Mouse (Mus musculus) kidney, postnatal 0 days (tissue): ENCODE data around the gene Psmd11. TPM values are rescaled to one million over a fixed set of nuclear protein-coding genes. Genes with fewer than 3 reads are reported as not detected.

Experiments used
- ATAC-seq: fragments of 200-750 bp; cut with Nextera tagmentation; replicated peaks from 2 replicates; pipeline ENCODE4 v1.8.0; 2017; ENCODE audit warnings: low read depth, moderate number of reproducible peaks, moderate TSS enrichment, moderate library complexity; ENCODE audit not compliant: low FRiP score
- DNase-seq: peaks from one replicate; pipeline ENCODE4 v3.0.0-alpha.2; 2016; ENCODE audit warnings: low spot score
- H3K27ac ChIP-seq: fragments of 300-500 bp; sonication (generic); 2 replicates; pipeline ENCODE4 v1.5.1; 2014; ENCODE audit warnings: mild to moderate bottlenecking
- H3K27me3 ChIP-seq: fragments of 300-500 bp; sonication (generic); 2 replicates; pipeline ENCODE4 v1.6.1; 2014; ENCODE audit warnings: low read length, mixed read lengths; ENCODE audit not compliant: insufficient read depth
- H3K36me3 ChIP-seq: fragments of 300-500 bp; sonication (generic); 2 replicates; pipeline ENCODE4 v1.6.1; 2014; ENCODE audit warnings: low read length, mixed read lengths; ENCODE audit not compliant: insufficient read depth
- H3K4me1 ChIP-seq: fragments of 300-500 bp; sonication (generic); replicated peaks from 2 replicates; pipeline ENCODE4 v1.6.1; 2014; ENCODE audit warnings: antibody characterized with exemption, low read length, mixed read lengths; ENCODE audit not compliant: insufficient read depth
- H3K4me2 ChIP-seq: fragments of 300-500 bp; sonication (generic); 2 replicates; pipeline ENCODE4 v1.6.1; 2014; ENCODE audit warnings: mild to moderate bottlenecking, low read length, moderate library complexity, mixed read lengths
- H3K4me3 ChIP-seq: fragments of 300-500 bp; sonication (generic); replicated peaks from 2 replicates; pipeline ENCODE4 v1.5.1; 2014; ENCODE audit warnings: low read depth, low read length
- H3K9ac ChIP-seq: fragments of 300-500 bp; sonication (generic); 2 replicates; pipeline ENCODE4 v1.6.1; 2014; ENCODE audit warnings: low read depth, low read length
- H3K9me3 ChIP-seq: fragments of 300-500 bp; sonication (generic); replicated peaks from 2 replicates; pipeline ENCODE4 v1.6.1; 2016; ENCODE audit warnings: low read length, inconsistent platforms, mixed read lengths
- CTCF ChIP-seq: IDR thresholded peaks from 2 replicates; pipeline ENCODE4 v1.5.1; 2016; ENCODE audit warnings: antibody characterized with exemption, low read depth, mild to moderate bottlenecking, moderate library complexity
- WGBS: fragments of 180-500 bp; shearing (Covaris S2); extraction: QIAGEN DNeasy Blood & Tissue Kit; methylation state at CpG from one replicate; pipeline ENCODE4 v1.1.7; 2014; 5-methylcytosine and 5-hydroxymethylcytosine counted together
- polyA plus RNA-seq: library from polyadenylated mRNA; unstranded; fragments of >200 nt; fragmentation: Nextera tagmentation; extraction: Ambion mirVana; gene quantifications from 2 replicates; pipeline ENCODE4 v1.2.1, GENCODE M21; 2015

Gene Psmd11
- polyA plus RNA-seq, 1 experiment from 2014 or later = 249 TPM

- 63% methylated on average over 5 of the region's 5 CpGs for WGBS
- no peak overlapping the region for H3K4me3 ChIP-seq
- DNase-seq = no peak
- no peak overlapping the region for H3K4me2 ChIP-seq
- H3K36me3 ChIP-seq = no peaks in the 10 kb centered on the region; the same call in 1 of the 2 replicates
- H3K27me3 ChIP-seq = no peaks in the 10 kb centered on the region
- H3K27ac ChIP-seq = no peak overlapping the region
- H3K9ac ChIP-seq = no peak overlapping the region
- no peak for ATAC-seq
- no peak for TF ChIP-seq CTCF
- H3K9me3 ChIP-seq = no peaks in the 10 kb centered on the region
- peaks cover 11% of the 10 kb centered on the region for H3K4me1 ChIP-seq
These were observed 51.0 kb downstream of the Psmd11 start for GRCm38 (mm10) chr11:80479425-80479824.

GRCm38 (mm10) chr11:80479906-80480866 lies 51.8 kb downstream of the Psmd11 start:
- ATAC-seq = no peak
- H3K9ac ChIP-seq = no peak overlapping the region
- H3K4me1 ChIP-seq = peaks cover 11% of the 10 kb centered on the region
- no peaks in the 10 kb centered on the region for H3K9me3 ChIP-seq
- no peak overlapping the region for H3K4me2 ChIP-seq
- no peak for TF ChIP-seq CTCF
- 85% methylated on average over 31 of the region's 31 CpGs for WGBS
- H3K27ac ChIP-seq = no peak overlapping the region
- no peak overlapping the region for H3K4me3 ChIP-seq
- no peaks in the 10 kb centered on the region for H3K27me3 ChIP-seq
- H3K36me3 ChIP-seq = no peaks in the 10 kb centered on the region; the same call in 1 of the 2 replicates
- no peak for DNase-seq

GRCm38 (mm10) chr11:80481409-80482050 lies 53.1 kb downstream of the Psmd11 start:
- ATAC-seq = no peak
- Histone ChIP-seq H3K36me3 (no peaks in the 10 kb centered on the region; the same call in 1 of the 2 replicates), H3K9me3 (no peaks in the 10 kb centered on the region), H3K4me2 (no peak overlapping the region), H3K27me3 (no peaks in the 10 kb centered on the region), H3K4me3 (no peak overlapping the region), H3K4me1 (peaks cover 11% of the 10 kb centered on the region), H3K27ac (no peak overlapping the region), H3K9ac (no peak overlapping the region)
- no peak for TF ChIP-seq CTCF
- DNase-seq = no peak
- 93% methylated on average over 13 of the region's 13 CpGs for WGBS

- no peaks in the 10 kb centered on the region for H3K27me3 ChIP-seq
- H3K4me1 ChIP-seq = peaks cover 11% of the 10 kb centered on the region
- no peak overlapping the region for H3K4me2 ChIP-seq
- no peak overlapping the region for H3K27ac ChIP-seq
- H3K9ac ChIP-seq = no peak overlapping the region
- 77% methylated on average over 10 of the region's 10 CpGs for WGBS
- DNase-seq (no peak), ATAC-seq (no peak)
- no peaks in the 10 kb centered on the region; the same call in 1 of the 2 replicates for H3K36me3 ChIP-seq
- H3K9me3 ChIP-seq = no peaks in the 10 kb centered on the region
- no peak overlapping the region for H3K4me3 ChIP-seq
- no peak for TF ChIP-seq CTCF
These were observed 53.9 kb downstream of the Psmd11 start for GRCm38 (mm10) chr11:80482347-80482746.

GRCm38 (mm10) chr11:80482921-80483320 lies 54.5 kb downstream of the Psmd11 start:
- DNase-seq = no peak
- Histone ChIP-seq H3K4me3 (no peak overlapping the region), H3K9ac (no peak overlapping the region), H3K9me3 (no peaks in the 10 kb centered on the region), H3K27ac (no peak overlapping the region), H3K27me3 (no peaks in the 10 kb centered on the region), H3K4me2 (no peak overlapping the region), H3K4me1 (peaks cover 5% of the 10 kb centered on the region), H3K36me3 (no peaks in the 10 kb centered on the region; the same call in 1 of the 2 replicates)
- WGBS = 89% methylated on average over 7 of the region's 7 CpGs
- no peak for ATAC-seq
- no peak for TF ChIP-seq CTCF

- Histone ChIP-seq H3K9ac (no peak overlapping the region), H3K4me1 (no peaks in the 10 kb centered on the region), H3K27ac (no peak overlapping the region), H3K4me2 (no peak overlapping the region), H3K27me3 (no peaks in the 10 kb centered on the region), H3K36me3 (no peaks in the 10 kb centered on the region; the same call in 1 of the 2 replicates), H3K4me3 (no peak overlapping the region), H3K9me3 (no peaks in the 10 kb centered on the region)
- no peak for DNase-seq
- WGBS = 76% methylated on average over 6 of the region's 6 CpGs
- no peak for TF ChIP-seq CTCF
- no peak for ATAC-seq
These were observed 55.2 kb downstream of the Psmd11 start for GRCm38 (mm10) chr11:80483536-80484067.
